Mouse (Mus musculus): Measurements from ENCODE around the gene Klhdc10. TPM values are rescaled to one million over a fixed set of nuclear protein-coding genes. Genes with fewer than 3 reads are reported as not detected.

Gene Klhdc10
- polyA plus RNA-seq, 1 experiment from 2014 or later: 26.8 TPM

GRCm38 (mm10) chr6:30432461-30433192 is 31.0 kb downstream of the Klhdc10 start:
- H3K27me3 ChIP-seq (ENCODE audit: insufficient read depth, low read length): no peaks in the 10 kb centered on the region
- H3K27ac ChIP-seq (ENCODE audit: low read length): peak overlapping the region; percentile 73; the same call in 1 of the 2 replicates
- no peak overlapping the region for H3K4me2 ChIP-seq (replicated peaks; ENCODE audit: low read depth, low read length)
- WGBS: 50% methylated on average over 3 of the region's 3 CpGs
- no peak overlapping the region for H3K4me3 ChIP-seq (ENCODE audit: low read length)
- H3K36me3 ChIP-seq (ENCODE audit: insufficient read depth, low read length): 0 out of 2 replicates have a peak, but pooled peaks cover 5% of the 10 kb centered on the region
- no peak overlapping the region for H3K9ac ChIP-seq (replicated peaks; ENCODE audit: low read length)
- no peaks in the 10 kb centered on the region for H3K9me3 ChIP-seq (ENCODE audit: low read length)
- peaks cover 18% of the 10 kb centered on the region; the same call in 1 of the 2 replicates for H3K4me1 ChIP-seq (ENCODE audit: insufficient read depth, low read length)
- no peak for ATAC-seq (ENCODE audit: low FRiP score, low TSS enrichment)

- Histone ChIP-seq H3K4me3 (ENCODE audit: low read length) (no peak overlapping the region), H3K9ac (replicated peaks; ENCODE audit: low read length) (no peak overlapping the region), H3K4me1 (ENCODE audit: insufficient read depth, low read length) (peaks cover 18% of the 10 kb centered on the region; the same call in 1 of the 2 replicates), H3K9me3 (ENCODE audit: low read length) (no peaks in the 10 kb centered on the region), H3K4me2 (replicated peaks; ENCODE audit: low read depth, low read length) (no peak overlapping the region), H3K36me3 (ENCODE audit: insufficient read depth, low read length) (peaks cover 11% of the 10 kb centered on the region; the same call in 1 of the 2 replicates), H3K27me3 (ENCODE audit: insufficient read depth, low read length) (no peaks in the 10 kb centered on the region), H3K27ac (ENCODE audit: low read length) (no peak overlapping the region)
- 88% methylated on average over 3 of the region's 3 CpGs for WGBS
- no peak for ATAC-seq (ENCODE audit: low FRiP score, low TSS enrichment)
Observed at GRCm38 (mm10) chr6:30436476-30436875, 34.8 kb downstream of the Klhdc10 start.

GRCm38 (mm10) chr6:30437054-30437453 is 35.4 kb downstream of the Klhdc10 start:
- ATAC-seq (ENCODE audit: low FRiP score, low TSS enrichment): no peak
- no peak overlapping the region for H3K4me2 ChIP-seq (replicated peaks; ENCODE audit: low read depth, low read length)
- peaks cover 17% of the 10 kb centered on the region for H3K36me3 ChIP-seq (ENCODE audit: insufficient read depth, low read length)
- H3K4me1 ChIP-seq (ENCODE audit: insufficient read depth, low read length): peaks cover 14% of the 10 kb centered on the region; the same call in 1 of the 2 replicates
- H3K9me3 ChIP-seq (ENCODE audit: low read length): no peaks in the 10 kb centered on the region
- WGBS: 40% methylated on average over 3 of the region's 3 CpGs
- H3K27ac ChIP-seq (ENCODE audit: low read length): 0 out of 2 replicates have a peak overlapping the region, but pooled peaks have one; percentile 3
- H3K4me3 ChIP-seq (ENCODE audit: low read length): no peak overlapping the region
- no peak overlapping the region for H3K9ac ChIP-seq (replicated peaks; ENCODE audit: low read length)
- no peaks in the 10 kb centered on the region for H3K27me3 ChIP-seq (ENCODE audit: insufficient read depth, low read length)

GRCm38 (mm10) chr6:30439576-30439975 is 37.9 kb downstream of the Klhdc10 start:
- Histone ChIP-seq H3K9ac (replicated peaks; ENCODE audit: low read length) (no peak overlapping the region), H3K27ac (ENCODE audit: low read length) (no peak overlapping the region), H3K36me3 (ENCODE audit: insufficient read depth, low read length) (peaks cover 35% of the 10 kb centered on the region), H3K27me3 (ENCODE audit: insufficient read depth, low read length) (no peaks in the 10 kb centered on the region), H3K4me1 (ENCODE audit: insufficient read depth, low read length) (0 out of 2 replicates have a peak, but pooled peaks cover 6% of the 10 kb centered on the region), H3K9me3 (ENCODE audit: low read length) (no peaks in the 10 kb centered on the region), H3K4me3 (ENCODE audit: low read length) (no peak overlapping the region), H3K4me2 (replicated peaks; ENCODE audit: low read depth, low read length) (no peak overlapping the region)
- ATAC-seq (ENCODE audit: low FRiP score, low TSS enrichment): no peak
- 96% methylated on average over 10 of the region's 10 CpGs for WGBS

GRCm38 (mm10) chr6:30456991-30457390 is 55.3 kb downstream of the Klhdc10 start:
- Histone ChIP-seq H3K4me3 (ENCODE audit: low read length) (no peak overlapping the region), H3K4me1 (ENCODE audit: insufficient read depth, low read length) (peaks cover 28% of the 10 kb centered on the region), H3K27me3 (ENCODE audit: insufficient read depth, low read length) (no peaks in the 10 kb centered on the region), H3K9me3 (ENCODE audit: low read length) (no peaks in the 10 kb centered on the region), H3K27ac (ENCODE audit: low read length) (no peak overlapping the region), H3K36me3 (ENCODE audit: insufficient read depth, low read length) (peaks cover 28% of the 10 kb centered on the region), H3K4me2 (replicated peaks; ENCODE audit: low read depth, low read length) (no peak overlapping the region), H3K9ac (replicated peaks; ENCODE audit: low read length) (no peak overlapping the region)
- WGBS: 94% methylated on average over 7 of the region's 7 CpGs
- ATAC-seq (ENCODE audit: low FRiP score, low TSS enrichment): no peak

GRCm38 (mm10) chr6:30458626-30459025 is 57.0 kb downstream of the Klhdc10 start:
- 75% methylated on average over 5 of the region's 5 CpGs for WGBS
- H3K27ac ChIP-seq (ENCODE audit: low read length): peak overlapping the region; percentile 98; the same call in 1 of the 2 replicates
- H3K4me1 ChIP-seq (ENCODE audit: insufficient read depth, low read length): peaks cover 45% of the 10 kb centered on the region
- H3K4me3 ChIP-seq (ENCODE audit: low read length): no peak overlapping the region
- ATAC-seq (ENCODE audit: low FRiP score, low TSS enrichment): no peak
- H3K27me3 ChIP-seq (ENCODE audit: insufficient read depth, low read length): no peaks in the 10 kb centered on the region
- peaks cover 18% of the 10 kb centered on the region for H3K36me3 ChIP-seq (ENCODE audit: insufficient read depth, low read length)
- H3K9ac ChIP-seq (replicated peaks; ENCODE audit: low read length): no peak overlapping the region
- H3K4me2 ChIP-seq (replicated peaks; ENCODE audit: low read depth, low read length): no peak overlapping the region
- no peaks in the 10 kb centered on the region for H3K9me3 ChIP-seq (ENCODE audit: low read length)

- 70% methylated on average over 16 of the region's 16 CpGs for WGBS
Observed at GRCm38 (mm10) chr6:30459056-30459747, 57.5 kb downstream of the Klhdc10 start.

GRCm38 (mm10) chr6:30459811-30460749 is 58.4 kb downstream of the Klhdc10 start:
- H3K27ac ChIP-seq (ENCODE audit: low read length): peak overlapping the region; percentile 98
- ATAC-seq (ENCODE audit: low FRiP score, low TSS enrichment): peak; percentile 17; the same call in 1 of the 2 replicates
- H3K4me1 ChIP-seq (ENCODE audit: insufficient read depth, low read length): peaks cover 45% of the 10 kb centered on the region
- peak overlapping the region; percentile 52 for H3K4me2 ChIP-seq (replicated peaks; ENCODE audit: low read depth, low read length)
- H3K36me3 ChIP-seq (ENCODE audit: insufficient read depth, low read length): peaks cover 11% of the 10 kb centered on the region
- H3K4me3 ChIP-seq (ENCODE audit: low read length): peak overlapping the region; percentile 42
- no peaks in the 10 kb centered on the region for H3K9me3 ChIP-seq (ENCODE audit: low read length)
- WGBS: 5% methylated on average over 40 of the region's 40 CpGs
- peak overlapping the region; percentile 70 for H3K9ac ChIP-seq (replicated peaks; ENCODE audit: low read length)
- no peaks in the 10 kb centered on the region for H3K27me3 ChIP-seq (ENCODE audit: insufficient read depth, low read length)

More at GRCm38 (mm10) chr6:30459056-30459747, 57.5 kb downstream of the Klhdc10 start:
- peak overlapping the region; percentile 42 for H3K4me3 ChIP-seq (ENCODE audit: low read length)
- no peak for ATAC-seq (ENCODE audit: low FRiP score, low TSS enrichment)
- H3K27ac ChIP-seq (ENCODE audit: low read length): peak overlapping the region; percentile 98
- H3K4me2 ChIP-seq (replicated peaks; ENCODE audit: low read depth, low read length): peak overlapping the region; percentile 52
- H3K4me1 ChIP-seq (ENCODE audit: insufficient read depth, low read length): peaks cover 45% of the 10 kb centered on the region
- no peaks in the 10 kb centered on the region for H3K27me3 ChIP-seq (ENCODE audit: insufficient read depth, low read length)
- H3K9ac ChIP-seq (replicated peaks; ENCODE audit: low read length): peak overlapping the region; percentile 70
- no peaks in the 10 kb centered on the region for H3K9me3 ChIP-seq (ENCODE audit: low read length)
- H3K36me3 ChIP-seq (ENCODE audit: insufficient read depth, low read length): peaks cover 18% of the 10 kb centered on the region

GRCm38 (mm10) chr6:30460750-30461446 is 59.2 kb downstream of the Klhdc10 start:
- Histone ChIP-seq H3K9ac (replicated peaks; ENCODE audit: low read length) (peak overlapping the region; percentile 70), H3K4me1 (ENCODE audit: insufficient read depth, low read length) (peaks cover 45% of the 10 kb centered on the region), H3K27ac (ENCODE audit: low read length) (peak overlapping the region; percentile 98), H3K4me3 (ENCODE audit: low read length) (peak overlapping the region; percentile 29), H3K9me3 (ENCODE audit: low read length) (no peaks in the 10 kb centered on the region), H3K36me3 (ENCODE audit: insufficient read depth, low read length) (peaks cover 6% of the 10 kb centered on the region), H3K27me3 (ENCODE audit: insufficient read depth, low read length) (no peaks in the 10 kb centered on the region), H3K4me2 (replicated peaks; ENCODE audit: low read depth, low read length) (peak overlapping the region; percentile 52)
- WGBS: 15% methylated on average over 17 of the region's 19 CpGs
- ATAC-seq (ENCODE audit: low FRiP score, low TSS enrichment): peak; percentile 92

Data from kidney, embryonic 16.5 days (tissue).